Mouse (Mus musculus) embryonic fibroblast, embryonic 13.5 days (primary cell): ENCODE measurements at regions not wholly inside any gene's neighbourhood (a gene's known extent, or its start where the extent isn't known, plus 50 kb on each side); places are given as distances from the start of the nearest gene placed in this dataset.

Experiments used
- CTCF ChIP-seq: IDR thresholded peaks from 2 replicates; pipeline ENCODE4 v1.5.1; 2011; ENCODE audit warnings: mild to moderate bottlenecking, control low read depth, low read length, moderate library complexity, borderline replicate concordance; ENCODE audit not compliant: insufficient read depth
- POLR2A ChIP-seq: IDR thresholded peaks from 2 replicates; pipeline ENCODE4 v1.6.1; 2011; ENCODE audit warnings: low read depth, mild to moderate bottlenecking, control low read depth, low read length, moderate library complexity

GRCm38 (mm10) chr3:15186731-15187130 lies 145.4 kb downstream of the Gm9733 start:
- TF ChIP-seq CTCF, result no peak
- no peak for TF ChIP-seq POLR2A
